Mouse (Mus musculus): ENCODE results near the gene Ssr1. TPM values are rescaled to one million over a fixed set of nuclear protein-coding genes. Genes with fewer than 3 reads are reported as not detected.

The Ssr1 gene
- total RNA-seq, 2 experiments from 2014 or later, result 54.3 to 58.5 TPM

DNA sequence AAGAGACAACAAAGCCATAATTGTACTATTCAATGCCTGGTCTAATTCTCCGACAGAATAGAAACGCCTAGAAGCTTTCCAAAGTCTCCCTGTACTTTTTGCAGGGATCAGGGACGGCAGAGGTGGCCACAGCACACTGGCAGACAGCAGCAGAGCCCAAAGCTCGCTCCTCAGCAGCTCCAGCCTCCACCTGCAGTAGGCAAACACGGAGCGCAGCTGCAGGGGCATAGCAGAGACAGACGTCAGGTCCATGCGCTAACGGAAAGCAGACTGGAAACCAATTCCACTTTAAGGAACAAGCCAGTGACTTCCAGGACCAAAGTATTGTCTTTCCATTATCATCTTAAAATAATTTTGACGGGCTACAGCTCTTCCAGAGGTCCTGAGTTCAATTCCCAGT lies 7.9 kb downstream of the Ssr1 start:
- intact Hi-C loops (cut with DNase I; ENCODE audit: low total_unique reads), result no loop called here
- DNase-seq, result no peak

DNA sequence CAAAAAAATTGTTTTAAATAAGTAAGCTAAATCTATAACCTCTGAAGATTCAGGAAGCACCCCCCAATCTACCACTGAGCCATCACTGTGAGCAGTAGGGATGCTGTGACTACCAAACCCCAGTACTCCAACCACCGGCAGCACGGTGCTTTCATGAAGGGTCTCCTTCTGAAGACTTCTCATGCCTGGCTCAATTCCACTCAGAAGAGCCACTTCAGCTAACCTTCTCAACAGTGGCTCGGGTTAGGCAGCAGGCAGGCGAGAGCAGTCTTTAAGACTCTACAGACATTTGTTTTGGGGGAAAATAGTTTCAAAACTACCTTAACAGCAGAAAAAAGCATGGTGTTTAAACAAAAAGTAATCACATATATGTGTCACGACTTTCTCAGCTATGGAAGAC lies 13.0 kb downstream of the Ssr1 start:
- intact Hi-C loops (cut with DNase I; ENCODE audit: low total_unique reads), result no loop called here
- DNase-seq, result no peak

DNA sequence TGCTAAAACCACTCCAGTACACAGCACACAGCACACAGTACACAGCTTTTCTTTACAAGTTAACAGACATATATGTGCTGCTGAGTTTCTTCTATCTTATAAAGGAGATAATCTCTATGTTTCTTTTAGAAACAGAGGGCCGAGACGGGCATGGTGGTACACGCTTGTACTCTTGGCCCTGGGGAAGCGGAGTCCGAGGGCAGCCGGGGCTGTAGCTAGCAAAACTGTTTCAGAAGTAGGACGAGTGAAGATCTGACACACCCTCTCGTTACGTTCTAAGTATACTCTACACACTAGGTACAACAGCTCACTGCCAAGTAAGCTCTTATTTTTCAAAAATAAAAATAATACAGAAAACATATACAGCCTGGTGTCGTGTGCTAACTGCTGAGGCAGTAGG lies 13.7 kb downstream of the Ssr1 start:
- no peak for DNase-seq
- intact Hi-C loops (cut with DNase I; ENCODE audit: low total_unique reads), result no loop called here

GRCm38 (mm10) chr13:37979506-37979905 lies 14.5 kb downstream of the Ssr1 start:
- DNase-seq, result no peak
- intact Hi-C loops (cut with DNase I; ENCODE audit: low total_unique reads), result no loop called here

DNA sequence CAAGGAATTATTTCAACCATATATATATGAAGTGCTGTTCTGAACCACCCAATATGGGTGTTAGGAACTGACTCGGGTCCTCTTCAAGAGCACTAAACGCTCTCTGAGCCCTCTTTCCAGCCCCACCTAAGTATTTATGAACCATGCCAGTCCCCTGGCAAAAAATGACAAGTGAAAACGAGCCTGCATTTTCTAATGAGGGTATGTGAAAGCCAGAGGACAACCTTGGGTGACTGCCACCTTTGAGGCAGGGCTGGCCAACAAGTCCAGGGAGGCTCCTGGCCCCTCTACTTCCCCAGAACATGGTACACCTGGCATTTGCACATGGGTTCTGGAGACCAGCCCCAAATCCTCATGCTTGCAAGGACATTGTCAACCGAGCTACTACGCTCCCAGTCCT lies 19.3 kb downstream of the Ssr1 start:
- intact Hi-C loops (cut with DNase I; ENCODE audit: low total_unique reads), result no loop called here
- no peak for DNase-seq

DNA sequence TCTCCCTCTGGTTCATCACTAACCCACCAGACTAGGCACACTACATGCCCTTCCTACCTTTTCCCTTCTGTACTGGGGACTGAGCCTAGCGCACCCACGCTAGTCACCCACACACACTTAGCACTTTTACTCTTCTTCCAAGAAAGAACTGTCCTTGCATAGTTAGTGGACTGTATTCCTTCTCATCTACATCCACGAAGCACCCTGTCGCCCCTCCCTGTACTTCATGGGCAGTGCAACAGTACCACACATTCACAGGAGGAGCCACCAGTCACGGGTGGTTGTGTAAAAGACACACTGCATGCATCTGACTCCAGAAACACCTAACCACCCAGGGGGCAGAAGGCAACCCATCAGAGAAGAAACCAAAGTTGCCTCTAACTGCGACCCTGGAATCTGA lies 20.0 kb downstream of the Ssr1 start:
- intact Hi-C loops (cut with DNase I; ENCODE audit: low total_unique reads), result no loop called here
- no peak for DNase-seq

DNA sequence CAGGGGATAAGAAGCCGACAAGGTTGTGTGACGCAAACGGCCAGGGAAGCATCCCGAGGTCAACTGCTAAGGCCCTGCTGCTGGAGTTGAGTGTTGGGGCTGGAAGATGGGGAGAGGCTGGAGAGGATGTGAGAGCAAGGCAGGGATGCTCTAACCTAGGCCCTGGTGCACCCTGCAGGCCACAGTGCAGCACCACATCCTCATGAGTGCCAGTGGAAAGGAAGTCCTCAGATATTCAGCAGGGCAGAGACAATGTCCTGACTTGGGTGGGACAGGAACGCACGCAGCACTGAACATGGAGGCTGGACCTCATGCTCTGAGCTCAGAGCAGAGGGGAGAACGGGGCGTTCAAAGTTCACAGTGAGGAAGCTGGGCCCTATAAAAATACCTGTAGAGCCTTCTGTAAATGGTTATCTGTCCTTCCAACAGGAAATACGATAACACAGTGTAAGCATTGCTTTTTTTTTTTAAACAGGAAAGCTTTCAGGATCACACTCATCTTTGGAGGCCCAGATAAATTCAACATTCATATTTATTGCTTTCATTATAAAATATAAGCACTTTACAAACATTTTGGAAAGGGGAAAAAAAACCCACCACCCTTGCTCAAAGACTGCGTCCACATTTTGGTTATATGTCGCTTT lies 23.0 kb downstream of the Ssr1 start:
- intact Hi-C loops (cut with DNase I; ENCODE audit: low total_unique reads), result no loop called here
- DNase-seq, result no peak

DNA sequence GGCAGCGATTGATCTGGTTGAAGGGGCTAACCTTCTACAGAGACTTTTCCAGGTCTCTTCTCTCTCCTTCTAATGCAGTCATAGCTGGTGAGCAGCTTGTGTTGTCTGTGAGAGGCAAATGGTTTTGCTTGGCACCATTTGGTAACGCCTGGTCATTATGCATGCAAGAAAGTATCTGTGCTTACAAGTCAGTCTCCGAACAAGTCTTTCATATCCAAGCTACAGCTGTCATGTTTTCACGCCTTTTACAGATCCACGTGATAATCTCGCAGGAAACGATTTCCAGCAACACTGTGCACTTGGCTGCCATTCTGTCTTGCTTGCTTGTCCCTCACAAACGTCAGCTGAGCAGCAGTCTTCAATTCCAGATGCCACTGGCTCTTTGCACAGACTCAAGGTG lies 24.0 kb downstream of the Ssr1 start:
- DNase-seq, result no peak
- intact Hi-C loops (cut with DNase I; ENCODE audit: low total_unique reads), result no loop called here

GRCm38 (mm10) chr13:37969337-37969736 lies 24.7 kb downstream of the Ssr1 start:
- DNase-seq, result peak; percentile 82
- intact Hi-C loops (cut with DNase I; ENCODE audit: low total_unique reads), result no loop called here

DNA sequence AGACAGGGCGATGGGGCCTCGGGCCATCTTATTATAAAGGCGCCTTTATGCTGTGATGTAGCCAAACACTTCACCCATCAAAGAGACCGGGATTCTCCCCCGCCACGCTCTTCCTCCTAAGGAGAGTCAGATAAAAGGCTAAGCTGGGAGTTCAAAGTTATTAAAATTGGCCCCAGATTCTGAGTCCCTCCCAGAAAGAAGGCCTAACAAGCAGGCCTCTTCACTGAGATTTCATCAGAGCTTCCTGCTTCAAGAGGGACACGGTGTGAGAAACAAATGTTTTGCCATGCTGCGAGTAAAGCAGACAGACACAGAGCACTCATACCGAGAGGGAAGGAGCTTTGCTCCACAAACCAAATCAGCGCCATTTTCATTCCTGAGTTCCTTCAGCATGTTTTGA lies 26.5 kb downstream of the Ssr1 start:
- intact Hi-C loops (cut with DNase I; ENCODE audit: low total_unique reads), result no loop called here
- DNase-seq, result no peak

GRCm38 (mm10) chr13:37967052-37967437 lies 27.0 kb downstream of the Ssr1 start:
- DNase-seq, result peak; percentile 50
- intact Hi-C loops (cut with DNase I; ENCODE audit: low total_unique reads), result no loop called here

DNA sequence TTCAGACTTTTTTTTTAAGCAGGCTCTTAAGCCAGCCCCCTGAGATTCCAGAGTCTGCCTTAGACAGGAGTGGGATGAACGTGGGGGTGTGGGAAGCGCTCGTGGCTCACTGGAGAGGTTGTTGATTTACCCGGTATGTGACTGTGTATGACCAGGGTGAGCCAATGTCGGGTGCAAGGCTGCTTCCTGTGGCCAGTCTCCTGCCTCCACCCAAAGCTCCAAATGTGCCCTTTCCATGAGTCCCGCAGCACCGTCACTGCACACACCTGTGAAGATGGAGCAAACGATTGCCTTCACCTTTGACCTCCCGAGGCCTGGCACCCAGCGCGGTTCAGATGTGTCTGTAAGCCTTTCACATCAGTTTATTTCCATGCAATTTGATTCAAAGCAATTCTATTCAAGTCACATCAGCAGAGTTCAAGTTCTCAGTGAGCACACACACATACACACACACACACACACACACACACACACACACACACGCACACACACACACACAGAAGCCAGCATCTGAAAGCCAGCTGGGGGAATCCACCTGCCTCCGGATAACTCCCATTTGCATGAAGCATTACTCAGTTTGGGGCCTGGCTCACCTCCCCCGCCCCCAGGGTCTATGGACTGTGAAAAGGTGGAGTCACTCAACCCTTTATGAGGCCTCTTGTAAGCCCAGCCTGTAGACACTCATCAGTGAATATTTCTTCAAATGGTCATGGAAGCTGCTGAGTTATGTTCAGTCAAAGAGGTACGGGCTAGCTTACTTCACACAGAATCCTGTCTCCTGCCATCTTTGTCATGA lies 27.6 kb downstream of the Ssr1 start:
- intact Hi-C loops (cut with DNase I; ENCODE audit: low total_unique reads), result no loop called here
- no peak for DNase-seq

- intact Hi-C loops (cut with DNase I; ENCODE audit: low total_unique reads), result no loop called here
- no peak for DNase-seq
These were observed 28.7 kb downstream of the Ssr1 start for GRCm38 (mm10) chr13:37965126-37965914.

GRCm38 (mm10) chr13:37964128-37965087 lies 29.6 kb downstream of the Ssr1 start:
- intact Hi-C loops (cut with DNase I; ENCODE audit: low total_unique reads), result no loop called here
- DNase-seq, result no peak

DNA sequence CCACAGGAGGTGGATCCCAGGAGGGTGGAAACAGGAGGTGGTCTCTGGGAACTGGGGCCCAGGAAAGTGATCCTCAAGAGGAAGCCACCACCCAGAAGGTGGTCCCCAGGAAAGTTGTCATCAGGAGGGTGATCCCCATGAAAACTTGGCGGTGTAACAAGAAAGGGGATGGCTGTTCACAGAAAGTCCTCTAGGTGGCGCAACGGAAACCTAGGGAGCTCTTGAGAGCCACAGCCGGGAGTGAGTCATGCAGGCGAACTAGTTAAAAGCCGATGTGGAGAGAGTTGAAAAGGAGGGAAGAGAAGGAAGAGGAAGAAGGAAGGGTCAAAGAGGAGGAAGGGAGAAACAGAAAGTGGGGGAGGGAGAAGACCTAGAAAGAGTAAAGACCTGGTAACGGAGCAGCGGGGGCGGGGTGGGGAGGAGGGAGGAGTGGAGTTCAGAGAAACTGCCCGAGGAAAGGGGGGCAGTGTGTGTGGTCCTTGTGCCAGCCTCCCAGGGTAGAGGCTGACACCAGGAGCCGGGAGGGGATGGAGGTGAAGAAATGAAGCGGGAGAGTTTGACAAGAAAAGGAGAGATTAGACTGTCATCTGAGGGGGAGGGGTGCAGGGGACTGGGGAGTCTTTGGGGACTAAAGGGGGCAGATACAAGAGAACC lies 30.5 kb downstream of the Ssr1 start:
- peak; percentile 77 for DNase-seq
- intact Hi-C loops (cut with DNase I; ENCODE audit: low total_unique reads), result no loop called here

- intact Hi-C loops (cut with DNase I; ENCODE audit: low total_unique reads), result no loop called here
- no peak for DNase-seq
These were observed 31.5 kb downstream of the Ssr1 start for GRCm38 (mm10) chr13:37962541-37962940.

DNA sequence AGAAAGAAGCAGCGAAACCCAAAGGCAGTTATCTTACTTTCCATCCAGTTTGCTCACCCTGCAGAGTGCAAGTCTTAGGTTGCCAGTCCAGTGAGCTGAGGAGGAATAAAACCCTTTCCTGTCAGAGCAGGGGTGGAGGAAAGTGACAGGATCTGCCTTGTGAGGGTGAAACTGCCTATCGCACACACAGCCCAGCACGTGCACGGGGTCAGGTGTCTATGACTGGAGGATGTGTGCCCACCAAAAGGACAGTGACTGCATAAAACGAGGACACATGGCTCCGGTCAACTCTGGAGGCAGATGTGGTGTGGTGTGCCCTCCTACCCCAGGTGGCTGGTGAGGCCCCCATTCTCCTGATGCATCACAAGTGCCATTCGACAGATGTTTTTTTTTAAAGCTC lies 34.1 kb downstream of the Ssr1 start:
- no peak for DNase-seq
- intact Hi-C loops (cut with DNase I; ENCODE audit: low total_unique reads), result no loop called here

- no peak for DNase-seq
- intact Hi-C loops (cut with DNase I; ENCODE audit: low total_unique reads), result no loop called here
These were observed 34.6 kb downstream of the Ssr1 start for GRCm38 (mm10) chr13:37959239-37959907.

Measured in gastrocnemius, postnatal 14 days (tissue).